Mouse (Mus musculus): ENCODE measurements at regions not wholly inside any gene's neighbourhood (a gene's known extent, or its start where the extent isn't known, plus 50 kb on each side); places are given as distances from the start of the nearest gene placed in this dataset.
A peak's percentile ranks its signal among the peaks of the same experiment; 100 is the strongest.

DNA sequence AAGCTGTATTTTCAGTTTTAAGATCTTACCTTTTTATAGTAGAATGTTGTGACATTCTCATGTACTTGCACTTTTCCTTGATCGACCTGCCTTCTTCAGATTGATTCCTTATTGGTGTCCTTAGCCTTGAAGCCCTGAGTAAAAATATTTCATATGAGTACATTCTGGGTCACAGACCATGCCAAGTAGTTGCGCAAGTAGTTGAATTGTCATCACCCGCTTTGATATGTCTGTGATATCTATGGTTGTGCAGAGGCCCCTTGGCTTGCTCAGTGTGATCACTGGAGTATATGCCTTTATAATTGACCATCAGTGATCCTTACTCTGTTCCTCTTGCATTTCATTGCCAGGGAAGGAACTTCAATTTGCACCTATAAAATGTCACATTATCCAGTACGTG lies 131.1 kb upstream of the Reg3g start:
- no peak for DNase-seq

DNA sequence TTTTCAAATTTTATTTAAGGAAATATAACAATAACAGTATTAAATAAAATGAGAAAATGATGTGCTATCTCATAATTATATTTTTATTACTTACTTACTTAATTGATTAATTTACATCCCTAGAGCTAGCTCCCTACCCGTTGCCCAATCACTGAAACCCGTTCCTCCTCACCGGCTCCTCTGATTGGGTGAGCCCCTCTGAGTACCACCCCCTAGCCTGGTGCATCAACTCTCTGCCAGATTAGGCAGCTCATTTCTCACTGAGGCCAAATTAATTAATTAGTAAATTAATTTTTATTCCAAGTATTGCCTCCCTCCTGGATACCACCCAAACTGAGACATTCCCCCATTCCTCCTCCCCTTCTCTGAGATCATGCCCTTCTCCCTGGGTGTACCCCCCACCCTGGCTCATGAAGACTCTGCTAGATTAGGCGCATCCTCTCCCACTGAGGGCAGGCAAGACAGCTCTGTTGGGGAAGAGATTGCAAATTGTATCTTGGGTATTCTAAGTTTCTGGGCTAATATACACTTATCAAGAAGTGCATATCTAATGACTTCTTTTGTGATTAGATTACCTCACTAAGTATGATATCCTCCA lies 101.4 kb upstream of the Reg3g start:
- DNase-seq, result no peak

DNA sequence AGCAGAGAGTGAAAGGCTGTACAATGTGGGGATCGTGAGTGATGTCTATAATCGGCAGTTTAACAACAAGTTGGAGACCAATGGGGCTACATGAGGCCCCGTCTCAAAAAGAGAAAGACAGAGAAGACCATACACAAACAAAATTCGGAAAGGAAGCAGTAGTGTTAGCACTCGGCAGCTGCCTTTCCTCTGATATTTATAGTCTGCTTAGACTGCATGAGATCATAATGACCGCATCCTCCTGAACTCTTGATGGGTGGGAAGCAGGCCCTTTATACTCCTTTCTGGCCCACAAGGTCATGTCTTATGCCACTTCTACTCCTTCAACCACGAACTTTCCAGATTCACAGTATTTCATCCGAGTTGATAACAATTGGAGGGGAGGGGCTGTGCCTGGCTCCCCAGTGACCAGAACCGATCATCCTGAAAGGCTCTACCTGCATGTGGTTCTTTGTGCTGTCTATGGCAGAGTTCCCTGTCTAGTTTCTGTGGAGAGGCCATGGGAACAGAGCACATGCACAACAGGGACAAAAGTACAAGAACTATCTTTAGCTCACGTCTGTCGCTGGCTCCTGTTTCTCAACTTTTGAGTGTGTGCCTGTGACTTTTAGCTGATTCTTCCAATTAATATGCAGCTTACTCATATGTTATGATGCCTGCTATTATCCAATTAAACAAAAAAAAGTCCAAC lies 84.5 kb upstream of the Reg3g start:
- DNase-seq, result no peak

DNA sequence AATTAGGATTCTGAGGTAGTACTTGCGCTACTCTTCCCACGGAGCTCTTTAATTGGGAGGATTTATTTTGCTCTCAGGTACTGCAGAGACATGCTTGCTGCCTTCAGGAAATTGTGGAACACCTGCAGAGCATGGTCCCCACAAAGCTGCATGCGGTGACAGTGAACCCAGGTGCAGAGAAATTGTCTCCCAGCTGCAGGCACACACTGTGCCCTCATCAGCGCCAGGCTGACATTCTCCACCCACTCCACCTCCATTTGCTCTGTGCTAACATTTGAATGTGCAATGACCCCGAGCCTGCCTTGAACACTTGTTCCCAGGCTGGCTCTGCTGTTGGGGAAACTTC lies 83.7 kb upstream of the Reg3g start:
- no peak for DNase-seq

DNA sequence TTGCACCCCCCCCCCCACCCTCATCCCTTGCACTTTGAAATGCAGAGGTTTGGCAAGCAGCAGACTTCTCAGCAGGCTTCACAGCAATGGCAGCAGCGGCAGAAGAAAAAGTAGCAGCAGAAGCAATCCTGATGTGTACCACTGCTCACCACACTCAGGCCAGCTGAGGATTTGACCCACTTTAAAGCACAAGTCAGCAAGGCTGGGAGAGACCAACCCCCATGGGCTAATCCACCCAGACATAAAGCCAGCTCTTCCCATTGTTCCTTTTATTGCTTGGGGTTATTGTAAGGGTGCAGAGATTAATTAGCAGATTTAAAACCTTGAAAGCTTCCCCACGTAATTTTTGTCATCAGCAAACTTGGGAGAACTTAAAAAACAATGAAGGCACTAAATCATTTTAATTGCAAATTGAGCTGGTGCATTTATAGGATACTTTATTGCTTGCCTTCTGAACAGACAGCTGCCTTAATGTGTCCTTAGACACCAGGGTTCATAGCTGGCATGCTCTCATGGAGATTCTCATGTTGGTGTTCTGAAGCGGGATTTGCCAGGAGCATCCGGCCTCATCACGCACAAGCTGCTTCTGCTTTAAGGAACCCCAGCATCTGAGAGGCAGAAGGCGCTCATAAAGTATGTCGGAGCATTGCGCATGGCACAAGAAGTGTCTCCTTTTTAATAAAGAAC lies 83.1 kb upstream of the Reg3g start:
- DNase-seq, result no peak

DNA sequence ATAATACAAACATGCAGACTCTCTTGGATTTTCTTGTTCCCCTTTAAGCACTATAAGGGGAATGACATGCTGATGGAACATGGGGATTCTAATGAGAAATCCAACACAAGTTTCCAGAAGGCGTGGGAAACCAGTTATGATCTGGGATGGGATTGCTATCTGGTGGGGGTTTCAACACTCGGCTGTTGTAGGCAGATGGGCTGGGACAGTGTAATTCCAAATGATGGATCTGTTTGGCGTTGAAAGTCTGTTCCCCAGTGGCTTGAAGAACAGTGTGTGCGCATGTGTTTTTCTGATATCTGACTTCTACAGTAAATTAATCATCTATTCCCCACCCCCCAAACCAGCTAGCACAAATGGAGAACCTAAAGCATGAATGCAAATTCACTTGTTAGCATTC lies 79.8 kb upstream of the Reg3g start:
- DNase-seq, result no peak

DNA sequence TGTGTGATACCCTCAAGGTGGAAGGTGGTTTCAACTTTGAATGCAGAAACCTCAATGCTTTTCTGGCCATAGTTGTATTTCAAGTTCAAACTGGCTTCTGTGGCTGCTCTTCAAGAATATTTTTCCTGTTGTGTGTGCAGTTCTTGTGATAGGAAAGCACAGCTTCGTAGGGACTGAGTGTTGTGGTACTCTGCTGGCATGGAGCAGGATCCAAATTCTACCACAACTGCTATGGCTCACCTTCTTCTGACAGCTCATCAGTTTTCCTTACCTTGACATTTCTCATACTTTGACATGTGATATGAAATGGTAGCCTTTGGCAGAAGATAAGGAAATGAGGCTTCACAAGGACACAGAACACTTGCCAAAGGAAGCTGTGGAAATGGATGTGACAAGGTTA lies 79.0 kb upstream of the Reg3g start:
- DNase-seq, result no peak

DNA sequence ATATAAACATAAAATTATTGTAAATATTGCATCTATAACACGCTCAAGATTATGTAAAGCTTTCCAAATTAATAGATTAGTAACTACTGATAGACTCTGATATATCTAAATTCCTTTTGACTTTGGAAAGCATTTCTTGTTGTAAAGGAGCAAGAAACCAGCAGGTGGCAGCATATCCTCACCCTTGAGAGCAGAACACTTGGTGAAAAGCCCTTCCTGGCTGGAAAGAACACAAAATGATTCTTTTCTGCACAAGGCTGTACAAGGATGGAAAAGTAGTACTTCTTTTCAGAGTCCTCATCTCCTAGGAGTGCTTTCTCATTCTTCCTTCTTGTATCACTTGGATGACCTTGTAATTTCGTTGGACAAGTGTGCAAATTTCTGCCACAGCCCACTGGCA lies 75.6 kb upstream of the Reg3g start:
- DNase-seq, result peak; percentile 37

DNA sequence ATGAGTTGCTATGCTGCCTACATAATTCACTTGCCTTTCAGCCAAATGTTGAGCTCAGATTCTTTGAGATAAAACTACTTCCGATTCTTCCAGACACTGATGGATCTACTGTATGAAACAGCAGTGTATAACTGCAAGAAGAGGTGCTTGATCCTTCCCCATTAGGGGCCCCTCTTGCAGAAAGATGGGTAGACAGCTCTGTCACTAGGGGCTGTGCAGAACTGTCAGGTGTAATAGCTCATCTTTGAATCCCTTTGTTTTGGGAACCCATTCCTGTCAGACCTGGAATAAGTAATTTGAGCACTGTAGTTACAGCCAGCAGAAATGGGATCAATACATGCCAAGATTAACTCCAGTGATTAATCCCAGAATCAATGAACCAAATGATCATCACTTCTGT lies 68.8 kb upstream of the Reg3g start:
- DNase-seq, result no peak

DNA sequence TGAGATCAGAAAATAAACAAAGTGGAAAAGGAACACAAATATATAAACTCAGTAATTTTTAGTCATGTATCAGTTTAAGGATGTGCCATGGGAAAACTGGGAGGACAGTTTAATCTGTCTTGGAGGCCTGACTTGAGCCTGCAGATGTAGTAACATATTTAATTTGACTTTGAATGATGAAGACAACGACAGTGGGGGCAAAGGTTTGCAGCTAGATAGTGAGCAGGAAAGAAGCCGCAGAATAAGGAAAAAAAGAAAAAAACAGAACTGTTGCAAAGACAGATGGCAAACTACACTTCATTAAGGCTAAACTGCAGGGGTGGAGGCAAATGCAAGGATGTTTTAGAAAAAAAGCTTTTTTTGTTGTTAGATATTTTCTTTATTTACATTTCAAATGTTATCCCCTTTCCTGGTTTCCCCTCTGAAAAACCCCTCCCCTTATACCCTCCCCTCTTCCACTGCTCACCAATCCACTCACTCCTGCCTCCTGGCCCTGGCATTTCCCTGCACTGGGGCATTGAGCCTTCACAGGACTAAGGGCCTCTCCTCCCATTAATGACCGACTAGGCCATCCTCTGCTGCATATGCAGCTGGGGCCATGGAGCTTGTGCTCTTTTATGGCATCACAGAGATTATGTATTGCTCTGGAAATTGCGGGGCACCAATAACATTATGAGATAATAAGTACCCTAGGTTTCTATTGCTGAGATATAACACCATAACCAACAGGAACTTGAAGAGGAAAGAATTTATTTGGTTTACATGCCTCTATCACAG lies 58.5 kb upstream of the Reg3g start:
- DNase-seq, result no peak

Data from liver (tissue).